Mouse (Mus musculus) erythroid progenitor cell, adult 5-6 weeks (primary cell): ENCODE measurements around the gene Glyatl3. TPM values are rescaled to one million over a fixed set of nuclear protein-coding genes. Genes with fewer than 3 reads are reported as not detected.

ENCODE experiments used
- ATAC-seq: replicated peaks from 2 replicates; pipeline ENCODE4 v1.8.0; 2016; ENCODE audit warnings: moderate number of reproducible peaks, mild to moderate bottlenecking, moderate TSS enrichment, inconsistent platforms; ENCODE audit not compliant: poor library complexity, low FRiP score, severe bottlenecking
- total RNA-seq, 2 experiments: library from RNA; stranded (forward) in 1 of 2; stranded (reverse) in 1 of 2; fragments of 150-400 nt in 1 of 2; fragments of 186-747, 209-891 nt in 1 of 2; gene quantifications; 2 replicates each; pipeline versions ENCODE4 v1.2.3 to v1.2.4; 2015 to 2017; ENCODE audit warnings: low replicate concordance in 2 of 2

Glyatl3 gene
- total RNA-seq, 2 experiments from 2014 or later: not detected

GRCm38 (mm10) chr17:40872626-40873025 lies 41.5 kb downstream of the Glyatl3 start:
- no peak for ATAC-seq

GRCm38 (mm10) chr17:40868952-40869747 lies 45.0 kb downstream of the Glyatl3 start:
- no peak for ATAC-seq

- no peak for ATAC-seq
Measured at GRCm38 (mm10) chr17:40855065-40855464, 59.1 kb downstream of the Glyatl3 start.

Other genes starting within 250 kb of the Glyatl3 start
- gene Esp1, start 187.2 kb downstream of the Glyatl3 start, total RNA-seq (2015; ENCODE audit: low replicate concordance): not detected in 2 replicates
- gene Esp1, start 187.2 kb downstream of the Glyatl3 start, total RNA-seq (2017; ENCODE audit: low replicate concordance): not detected in 2 replicates
- gene Crisp2, start 107.3 kb downstream of the Glyatl3 start, total RNA-seq (2015; ENCODE audit: low replicate concordance): 1.3 TPM in 1 of 2 replicates, not detected in the other
- not detected in 2 replicates for gene Crisp2, start 107.3 kb downstream of the Glyatl3 start, total RNA-seq (2017; ENCODE audit: low replicate concordance)
- gene Rhag, start 103.2 kb downstream of the Glyatl3 start, total RNA-seq (2015; ENCODE audit: low replicate concordance): 908 and 1,028 TPM in 2 replicates
- gene Rhag, start 103.2 kb downstream of the Glyatl3 start, total RNA-seq (2017; ENCODE audit: low replicate concordance): 496 and 547 TPM in 2 replicates
- not detected in 2 replicates for gene 9130008F23Rik, start 33.8 kb downstream of the Glyatl3 start, total RNA-seq (2015; ENCODE audit: low replicate concordance)
- gene 9130008F23Rik, start 33.8 kb downstream of the Glyatl3 start, total RNA-seq (2017; ENCODE audit: low replicate concordance): not detected in 2 replicates
- 6.3 and 9.0 TPM in 2 replicates for gene Mut, start 20.3 kb upstream of the Glyatl3 start, total RNA-seq (2015; ENCODE audit: low replicate concordance)
- 11.3 and 11.4 TPM in 2 replicates for gene Mut, start 20.3 kb upstream of the Glyatl3 start, total RNA-seq (2017; ENCODE audit: low replicate concordance)
- 49.7 and 60.8 TPM in 2 replicates for gene Cenpq, start 20.7 kb upstream of the Glyatl3 start, total RNA-seq (2015; ENCODE audit: low replicate concordance)
- gene Cenpq, start 20.7 kb upstream of the Glyatl3 start, total RNA-seq (2017; ENCODE audit: low replicate concordance): 59.7 and 69.2 TPM in 2 replicates